Comparison of ENCODE assay signal across 7 mouse cellular contexts in genomic region chr9:61384646-61385443, GRCm38 (mm10). TPM values are rescaled to one million over a fixed set of nuclear protein-coding genes. Genes with fewer than 3 reads are reported as not detected.
DNase-seq lines count a peak whose midpoint lies in the region; ATAC-seq lines count a peak whose summit lies in the region.

No protein-coding gene starts in this region.

- peak overlapping the region; percentile 34 for H3K4me2 ChIP-seq in hindbrain, embryonic 15.5 days
- H3K4me2 ChIP-seq in midbrain, embryonic 16.5 days (ENCODE audit: low read length): peak overlapping the region; percentile 44

- H3K9ac ChIP-seq in hindbrain, embryonic 15.5 days: peak overlapping the region; percentile 7; the same call in 1 of the 2 replicates
- H3K9ac ChIP-seq in midbrain, embryonic 16.5 days (ENCODE audit: low read depth, low read length): no peak overlapping the region; the same call in 1 of the 2 replicates

- no peaks in the 10 kb centered on the region for H3K9me3 ChIP-seq in hindbrain, embryonic 15.5 days
- no peaks in the 10 kb centered on the region for H3K9me3 ChIP-seq in midbrain, embryonic 16.5 days (replicated peaks; ENCODE audit: control insufficient read depth, low read length, poor library complexity, severe bottlenecking)

- intact Hi-C loops in gastrocnemius, postnatal 36 days (cut with DNase I): loop anchor here (5.0 kb wide), 1 partner anchor 312 kb away; no protein-coding TSS in a partner anchor

- H3K27me3 ChIP-seq in hindbrain, embryonic 15.5 days: no peaks in the 10 kb centered on the region
- no peaks in the 10 kb centered on the region; the same call in 1 of the 2 replicates for H3K27me3 ChIP-seq in midbrain, embryonic 16.5 days (ENCODE audit: control insufficient read depth, insufficient read depth, low read depth, low read length)

- peak; percentile 49 for DNase-seq in T-cell, adult 2 months (ENCODE audit: low spot score)
- peak; percentile 74 for DNase-seq in embryo, embryonic 9.5 days (ENCODE audit: extremely low spot score)
- no peak for DNase-seq in gastrocnemius, postnatal 36 days
- DNase-seq in adrenal gland, adult 18-20 months (ENCODE audit: low spot score in 2 of 2): no peak
- DNase-seq in left cerebral cortex, adult 11 months (ENCODE audit: low spot score): no peak

- peaks cover 86% of the 10 kb centered on the region for H3K4me1 ChIP-seq in hindbrain, embryonic 15.5 days (replicated peaks)
- peaks cover 76% of the 10 kb centered on the region for H3K4me1 ChIP-seq in midbrain, embryonic 16.5 days (ENCODE audit: control insufficient read depth, insufficient read depth, low read length)

- peak; percentile 12; the same call in 1 of the 2 replicates for ATAC-seq in hindbrain, embryonic 15.5 days (ENCODE audit: low FRiP score, low read depth)
- ATAC-seq in midbrain, embryonic 16.5 days: peak; percentile 13; the same call in 1 of the 2 replicates

- 11% methylated on average over 16 of the region's 16 CpGs for WGBS in hindbrain, embryonic 15.5 days
- 7% methylated on average over 16 of the region's 16 CpGs for WGBS in midbrain, embryonic 16.5 days

- peaks cover 5% of the 10 kb centered on the region for H3K36me3 ChIP-seq in hindbrain, embryonic 15.5 days
- H3K36me3 ChIP-seq in midbrain, embryonic 16.5 days (ENCODE audit: control insufficient read depth, insufficient read depth, low read length): no peaks in the 10 kb centered on the region

- H3K27ac ChIP-seq in hindbrain, embryonic 15.5 days (replicated peaks): 0 out of 2 replicates have a peak overlapping the region, but pooled peaks have one; percentile 21
- peak overlapping the region; percentile 29; the same call in 1 of the 2 replicates for H3K27ac ChIP-seq in midbrain, embryonic 16.5 days (ENCODE audit: low read length)

- no peak overlapping the region for H3K4me3 ChIP-seq in hindbrain, embryonic 15.5 days
- H3K4me3 ChIP-seq in midbrain, embryonic 16.5 days (ENCODE audit: low read depth, low read length): no peak overlapping the region

RNA-seq across cellular contexts. Expression of gene Tle3, which starts 12.7 kb away (rescaled TPM):
- 23.6 and 28.8 TPM in 2 replicates for polyA plus RNA-seq in hindbrain, embryonic 15.5 days (2015; fragmentation: Nextera tagmentation; extraction: Ambion mirVana)
- 27.4 and 29.7 TPM in 2 replicates for polyA plus RNA-seq in midbrain, embryonic 16.5 days (2015; fragmentation: Nextera tagmentation; extraction: Ambion mirVana)
- 1 to 10 TPM; 6.3 to 7.0 TPM for total RNA-seq in gastrocnemius, postnatal 36 days (2021)
- total RNA-seq in adrenal gland, adult 18-20 months (2021): 100 to 1,000 TPM; 104 to 148 TPM

Comparison
In these comparisons a context has a peak if more than half of its experiments do, and no peak if none do; other contexts are left out.
1. DNase-seq: peak in T-cell, adult 2 months (single experiment) and embryo, embryonic 9.5 days (single experiment); none in gastrocnemius, postnatal 36 days (0 of 2), adrenal gland, adult 18-20 months (0 of 2) and left cerebral cortex, adult 11 months (single experiment).
2. RNA of gene Tle3, which starts 12.7 kb away (total RNA-seq): 104 to 148 TPM in adrenal gland, adult 18-20 months; 6.3 to 7.0 TPM in gastrocnemius, postnatal 36 days; every median in the first group is over 10 times any median in the second.